Mouse (Mus musculus) MEL (cell line): ENCODE measurements around the gene Dlx3. TPM values are rescaled to one million over a fixed set of nuclear protein-coding genes. Genes with fewer than 3 reads are reported as not detected.
A peak's percentile ranks its signal among the peaks of the same experiment; 100 is the strongest.

ENCODE experiments used
- DNase-seq: peaks from one replicate; pipeline ENCODE4 v3.0.0; 2011; ENCODE audit warnings: low read depth, low spot score
- H3K27ac ChIP-seq: 2 replicates; pipeline ENCODE4 v1.5.1; 2012; ENCODE audit warnings: low read depth, mild to moderate bottlenecking, control low read depth, low read length, moderate library complexity; ENCODE audit not compliant: control insufficient read depth
- H3K27me3 ChIP-seq, 2 experiments: fragments of 150-350 bp in 1 of 2; sonication (generic) in 1 of 2; 2 replicates each; pipeline ENCODE4 v1.6.1; 2012; ENCODE audit warnings: low read length in 2 of 2, mild to moderate bottlenecking in 2 of 2, improper control_type of control experiment in 1 of 2, moderate library complexity in 1 of 2; ENCODE audit not compliant: insufficient read depth in 2 of 2, control insufficient read depth in 1 of 2
- H3K36me3 ChIP-seq, 2 experiments: 2 replicates each; pipeline ENCODE4 v1.6.1; 2012 to 2014; ENCODE audit warnings: low read length in 2 of 2, improper control_type of control experiment in 1 of 2, inconsistent platforms in 1 of 2, mild to moderate bottlenecking in 1 of 2; ENCODE audit not compliant: insufficient read depth in 2 of 2, control insufficient read depth in 1 of 2
- H3K4me1 ChIP-seq, 2 experiments: fragments of 150-350 bp in 1 of 2; sonication (generic) in 1 of 2; 2 replicates each; pipeline ENCODE4 v1.6.1; 2012; ENCODE audit warnings: low read length in 2 of 2, improper control_type of control experiment in 1 of 2, mild to moderate bottlenecking in 1 of 2; ENCODE audit not compliant: insufficient read depth in 2 of 2, control insufficient read depth in 1 of 2
- H3K4me3 ChIP-seq, 2 experiments: fragments of 150-350 bp in 1 of 2; sonication (generic) in 1 of 2; 2 replicates each; pipeline ENCODE4 v1.5.1; 2012; ENCODE audit warnings: low read depth in 2 of 2, low read length in 2 of 2, mild to moderate bottlenecking in 2 of 2, moderate library complexity in 2 of 2, control low read depth in 1 of 2, improper control_type of control experiment in 1 of 2; ENCODE audit not compliant: control insufficient read depth in 1 of 2, insufficient read depth in 1 of 2
- H3K79me2 ChIP-seq: 2 replicates; pipeline ENCODE4 v1.6.1; 2012; ENCODE audit warnings: mild to moderate bottlenecking, low read length, moderate library complexity; ENCODE audit not compliant: control insufficient read depth, poor library complexity, insufficient read depth
- H3K9ac ChIP-seq: 2 replicates; pipeline ENCODE4 v1.6.1; 2012; ENCODE audit warnings: low read depth, mild to moderate bottlenecking, control low read depth, low read length, moderate library complexity; ENCODE audit not compliant: control insufficient read depth, poor library complexity, severe bottlenecking
- H3K9me3 ChIP-seq: fragments of 150-350 bp; sonication (generic); replicated peaks from 2 replicates; pipeline ENCODE4 v1.6.1; 2012; ENCODE audit warnings: mild to moderate bottlenecking, low read length, improper control_type of control experiment, moderate library complexity; ENCODE audit not compliant: insufficient read depth
- CHD2 ChIP-seq: IDR thresholded peaks from 2 replicates; pipeline ENCODE4 v1.6.1; 2011; ENCODE audit warnings: low read length, improper control_type of control experiment
- CTCF ChIP-seq, 3 experiments: IDR thresholded peaks in 2 of 3; conservative IDR thresholded peaks in 1 of 3; 2 replicates each; pipeline ENCODE4 v1.5.1; 2011 to 2012; ENCODE audit warnings: low read length in 3 of 3, low read depth in 2 of 3, mild to moderate bottlenecking in 2 of 3, improper control_type of control experiment in 1 of 3, inconsistent platforms in 1 of 3, mixed read lengths in 1 of 3, moderate library complexity in 1 of 3; ENCODE audit not compliant: control insufficient read depth in 1 of 3, insufficient read depth in 1 of 3, poor library complexity in 1 of 3, severe bottlenecking in 1 of 3
- EP300 ChIP-seq, 2 experiments: IDR thresholded peaks; 2 replicates each; pipeline ENCODE4 v1.6.1; 2011; ENCODE audit warnings: improper control_type of control experiment in 2 of 2, low read length in 2 of 2, low read depth in 1 of 2, mild to moderate bottlenecking in 1 of 2
- GABPA ChIP-seq: IDR thresholded peaks from 2 replicates; pipeline ENCODE4 v1.6.1; 2012; ENCODE audit warnings: low read depth, mild to moderate bottlenecking, inconsistent platforms, low read length, improper control_type of control experiment, moderate library complexity
- GATA1 ChIP-seq: IDR thresholded peaks from 2 replicates; pipeline ENCODE4 v1.6.1; 2011; ENCODE audit warnings: low read depth, low read length, improper control_type of control experiment
- HCFC1 ChIP-seq: IDR thresholded peaks from 2 replicates; pipeline ENCODE4 v1.6.1; 2012; ENCODE audit warnings: low read depth, mild to moderate bottlenecking, inconsistent platforms, low read length, improper control_type of control experiment, moderate library complexity
- MAZ ChIP-seq: IDR thresholded peaks from 2 replicates; pipeline ENCODE4 v1.6.1; 2012; ENCODE audit warnings: low read depth, mild to moderate bottlenecking, inconsistent platforms, low read length, improper control_type of control experiment
- MXI1 ChIP-seq: IDR thresholded peaks from 2 replicates; pipeline ENCODE4 v1.6.1; 2011; ENCODE audit warnings: mild to moderate bottlenecking, low read depth, low read length, improper control_type of control experiment
- MYB ChIP-seq: IDR thresholded peaks from 2 replicates; pipeline ENCODE4 v1.6.1; 2011; ENCODE audit warnings: mild to moderate bottlenecking, low read depth, low read length, improper control_type of control experiment
- MYC ChIP-seq: IDR thresholded peaks from 2 replicates; pipeline ENCODE4 v1.6.1; 2011; ENCODE audit warnings: low read depth, mild to moderate bottlenecking, low read length, improper control_type of control experiment, moderate library complexity
- NRF1 ChIP-seq: IDR thresholded peaks from 2 replicates; pipeline ENCODE4 v1.6.1; 2014; ENCODE audit warnings: low read depth, mild to moderate bottlenecking, inconsistent platforms, low read length, improper control_type of control experiment, moderate library complexity; ENCODE audit not compliant: poor library complexity, insufficient read depth, severe bottlenecking
- RAD21 ChIP-seq: IDR thresholded peaks from 2 replicates; pipeline ENCODE4 v1.6.1; 2011; ENCODE audit warnings: mild to moderate bottlenecking, low read depth, low read length, improper control_type of control experiment
- SMC3 ChIP-seq: IDR thresholded peaks from 2 replicates; pipeline ENCODE4 v1.6.1; 2011; ENCODE audit warnings: low read depth, low read length, improper control_type of control experiment
- TAL1 ChIP-seq: IDR thresholded peaks from 2 replicates; pipeline ENCODE4 v1.6.1; 2012; ENCODE audit warnings: mild to moderate bottlenecking, inconsistent platforms, low read length, moderate library complexity, mixed read lengths
- TCF12 ChIP-seq: IDR thresholded peaks from 2 replicates; pipeline ENCODE4 v1.6.1; 2014; ENCODE audit warnings: low read depth, mild to moderate bottlenecking, inconsistent platforms, low read length, improper control_type of control experiment, moderate library complexity
- USF2 ChIP-seq, 2 experiments: IDR thresholded peaks; 2 replicates each; pipeline ENCODE4 v1.6.1; 2011 to 2012; ENCODE audit warnings: improper control_type of control experiment in 2 of 2, low read length in 2 of 2, borderline replicate concordance in 1 of 2, inconsistent platforms in 1 of 2, low read depth in 1 of 2, mild to moderate bottlenecking in 1 of 2; ENCODE audit not compliant: insufficient read depth in 1 of 2
- ZC3H11A ChIP-seq: IDR thresholded peaks from 2 replicates; pipeline ENCODE4 v1.6.1; 2012; ENCODE audit warnings: low read depth, mild to moderate bottlenecking, inconsistent platforms, low read length, improper control_type of control experiment
- ZMIZ1 ChIP-seq: IDR thresholded peaks from 2 replicates; pipeline ENCODE4 v1.6.1; 2012; ENCODE audit warnings: low read depth, mild to moderate bottlenecking, inconsistent platforms, low read length, improper control_type of control experiment, moderate library complexity
- ZNF384 ChIP-seq: IDR thresholded peaks from 2 replicates; pipeline ENCODE4 v1.6.1; 2012; ENCODE audit warnings: low read depth, mild to moderate bottlenecking, inconsistent platforms, low read length, improper control_type of control experiment
- polyA plus RNA-seq, 2 experiments: library from polyadenylated mRNA; stranded (reverse) in 1 of 2; unstranded in 1 of 2; fragments of >175 nt in 1 of 2; fragments of >200 nt in 1 of 2; gene quantifications; 2 replicates each; pipeline versions ENCODE4 v1.2.1 to v1.2.4; 2012; ENCODE audit warnings: low replicate concordance in 2 of 2, low read depth in 1 of 2; ENCODE audit not compliant: insufficient read length in 2 of 2, insufficient read depth in 1 of 2, missing spikeins in 1 of 2
- total RNA-seq: library from RNA; depleted of rRNA; stranded (reverse); fragments of 300-350 nt; gene quantifications from 2 replicates; pipeline ENCODE4 v1.2.3, GENCODE M21; 2012

The Dlx3 gene
- total and polyA plus RNA-seq, 3 experiments, result not detected

DNA sequence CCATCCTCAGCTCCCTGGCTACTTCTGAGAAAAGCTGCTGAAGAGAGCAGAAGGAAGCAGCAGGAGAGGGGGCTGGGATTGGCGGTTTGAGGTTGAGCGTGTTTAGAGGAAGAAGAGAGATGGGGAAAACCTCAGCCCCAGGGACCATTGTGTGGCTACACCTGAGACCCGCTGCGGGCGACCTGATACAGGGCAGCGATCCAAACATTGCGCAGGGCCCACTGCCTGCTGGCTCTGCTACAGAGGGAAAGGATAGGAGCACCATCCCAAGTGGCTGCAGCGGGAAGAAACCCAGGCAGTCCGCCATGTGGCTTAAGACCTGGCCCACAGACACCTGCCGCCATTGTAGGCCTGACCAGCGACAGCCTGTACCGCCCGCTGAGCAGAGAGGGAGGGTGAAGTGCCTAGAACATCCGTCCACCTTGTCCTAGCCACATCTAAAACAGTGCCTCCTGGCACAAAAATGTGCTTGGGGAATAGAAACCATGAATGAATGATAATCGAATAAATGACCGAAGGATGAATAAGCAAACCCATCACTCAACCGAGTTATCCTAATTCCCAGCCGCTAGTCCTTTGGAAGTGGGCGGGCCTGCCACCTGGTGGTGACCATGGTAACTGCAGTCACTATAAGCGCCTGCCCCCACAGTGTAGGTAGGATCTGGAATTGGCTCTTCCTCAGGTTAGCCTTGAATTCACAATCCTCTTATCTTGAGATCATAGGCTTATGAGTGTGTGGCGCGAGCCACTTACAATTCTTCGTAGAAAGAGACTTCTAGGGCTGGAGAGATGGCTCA lies 13.3 kb upstream of the Dlx3 start:
- TF ChIP-seq ZNF384 (no peak), CTCF (IDR thresholded peaks at IDR 0.05 in 2 of 3, conservative IDR thresholded peaks at IDR 0.05 in 1 of 3; ENCODE audit: control insufficient read depth in 1 of 3, insufficient read depth in 1 of 3, low read depth in 2 of 3, low read length in 3 of 3, poor library complexity in 1 of 3, severe bottlenecking in 1 of 3) (peak; percentile 92 to 99 (median 96)), RAD21 (peak; percentile 71), SMC3 (peak; percentile 90), ZC3H11A (peak; percentile 73)
- H3K27me3 ChIP-seq, result peaks cover 0 to 1% of the 10 kb centered on the region in 2 experiments; a peak in 2 of 4 replicates
- no peak overlapping the region for H3K27ac ChIP-seq

DNA sequence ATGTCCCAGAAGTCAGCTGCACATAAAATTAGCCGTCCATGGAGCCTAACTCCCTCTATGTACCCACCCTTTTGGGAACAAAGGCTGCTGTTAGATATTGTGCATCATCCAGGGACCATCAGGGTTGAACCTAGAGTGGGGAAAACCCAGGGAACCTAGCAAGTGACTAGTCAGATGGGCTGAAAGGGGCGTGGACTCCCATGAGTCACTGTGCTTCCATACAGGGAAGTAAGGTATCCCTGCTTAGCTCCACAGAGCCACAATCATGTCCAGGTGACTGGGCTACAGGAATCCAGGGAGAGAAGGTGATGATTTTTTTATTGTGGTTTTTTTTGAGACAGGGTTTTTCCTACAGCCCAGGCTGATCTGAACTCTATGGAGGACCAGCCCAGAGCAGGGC lies 10.9 kb upstream of the Dlx3 start:
- TF ChIP-seq MYC (no peak), TCF12 (no peak), MAZ (no peak), GATA1 (no peak), ZMIZ1 (no peak), CTCF (IDR thresholded peaks at IDR 0.05 in 2 of 3, conservative IDR thresholded peaks at IDR 0.05 in 1 of 3; ENCODE audit: control insufficient read depth in 1 of 3, insufficient read depth in 1 of 3, low read depth in 2 of 3, low read length in 3 of 3, poor library complexity in 1 of 3, severe bottlenecking in 1 of 3) (no peak), EP300 (IDR thresholded peaks at IDR 0.05; ENCODE audit: low read depth in 1 of 2, low read length in 2 of 2) (no peak), NRF1 (no peak)
- Histone ChIP-seq H3K4me1 (peaks cover 0 to 5% of the 10 kb centered on the region in 2 experiments; a peak in 1 of 4 replicates), H3K36me3 (peaks cover 0 to 5% of the 10 kb centered on the region in 2 experiments; a peak in 2 of 4 replicates), H3K79me2 (no peaks in the 10 kb centered on the region), H3K27ac (no peak overlapping the region), H3K27me3 (peaks cover 3 to 5% of the 10 kb centered on the region in 2 experiments), H3K9me3 (no peaks in the 10 kb centered on the region), H3K9ac (no peak overlapping the region), H3K4me3 (no peak overlapping the region)
- no peak for DNase-seq

More for the DNA sequence above, 13.3 kb upstream of the Dlx3 start:
- peak; percentile 68 for DNase-seq
- no peak overlapping the region for H3K9ac ChIP-seq
- peaks cover 0 to 5% of the 10 kb centered on the region in 2 experiments; a peak in 2 of 4 replicates for H3K36me3 ChIP-seq
- no peaks in the 10 kb centered on the region for H3K9me3 ChIP-seq
- H3K4me3 ChIP-seq, result no peak overlapping the region
- H3K79me2 ChIP-seq, result no peaks in the 10 kb centered on the region
- H3K4me1 ChIP-seq, result peaks cover 0 to 7% of the 10 kb centered on the region in 2 experiments; a peak in 1 of 4 replicates

DNA sequence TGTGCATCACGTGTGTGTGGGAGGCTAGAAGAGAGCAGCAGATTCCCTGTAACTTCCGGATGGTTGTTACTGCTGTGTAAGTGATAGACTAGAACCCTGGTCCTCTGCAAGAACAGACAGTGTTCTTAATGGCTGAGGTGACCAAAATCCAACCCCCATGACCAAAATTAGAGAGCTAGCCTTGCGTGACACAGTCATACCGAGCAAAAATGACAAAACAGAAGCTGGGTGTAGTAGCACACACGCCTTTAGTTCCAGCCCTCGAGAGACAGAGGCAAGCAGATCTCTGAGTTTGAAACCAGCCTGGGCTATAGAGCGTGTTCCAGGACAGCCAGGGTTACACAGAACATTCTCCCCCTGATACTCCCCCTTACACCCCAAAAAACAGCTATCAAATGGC lies 9.8 kb upstream of the Dlx3 start:
- no peaks in the 10 kb centered on the region for H3K79me2 ChIP-seq
- no peak overlapping the region for H3K27ac ChIP-seq
- H3K4me1 ChIP-seq, result no peaks in the 10 kb centered on the region
- no peak overlapping the region for H3K9ac ChIP-seq
- no peak for DNase-seq
- H3K27me3 ChIP-seq, result peaks cover 3 to 7% of the 10 kb centered on the region in 2 experiments
- H3K9me3 ChIP-seq, result no peaks in the 10 kb centered on the region
- H3K36me3 ChIP-seq, result no peaks in the 10 kb centered on the region
- H3K4me3 ChIP-seq, result no peak overlapping the region
- TF ChIP-seq MYB (no peak), CTCF (IDR thresholded peaks at IDR 0.05 in 2 of 3, conservative IDR thresholded peaks at IDR 0.05 in 1 of 3; ENCODE audit: control insufficient read depth in 1 of 3, insufficient read depth in 1 of 3, low read depth in 2 of 3, low read length in 3 of 3, poor library complexity in 1 of 3, severe bottlenecking in 1 of 3) (no peak), HCFC1 (no peak), NRF1 (no peak), MXI1 (no peak), CHD2 (no peak), MAZ (no peak), USF2 (IDR thresholded peaks at IDR 0.05; ENCODE audit: borderline replicate concordance in 1 of 2, insufficient read depth in 1 of 2, low read depth in 1 of 2, low read length in 2 of 2) (no peak), TAL1 (no peak), ZC3H11A (no peak), GABPA (no peak)
